Mouse (Mus musculus) heart, embryonic 12.5 days (tissue): ENCODE measurements around the gene Gm20388. TPM values are rescaled to one million over a fixed set of nuclear protein-coding genes. Genes with fewer than 3 reads are reported as not detected.

Experiments used
- ATAC-seq: fragments of 200-750 bp; cut with Nextera tagmentation; 2 replicates; pipeline ENCODE4 v1.8.0; 2017; ENCODE audit warnings: moderate TSS enrichment, moderate library complexity; ENCODE audit not compliant: insufficient number of reproducible peaks, low FRiP score
- H3K27ac ChIP-seq: fragments of 300-500 bp; sonication (generic); 2 replicates; pipeline ENCODE4 v1.5.1; 2016; ENCODE audit warnings: mild to moderate bottlenecking, moderate library complexity; ENCODE audit not compliant: poor library complexity, severe bottlenecking
- H3K27me3 ChIP-seq: fragments of 300-500 bp; sonication (generic); replicated peaks from 2 replicates; pipeline ENCODE4 v1.6.1; 2016; ENCODE audit warnings: mild to moderate bottlenecking, moderate library complexity
- H3K36me3 ChIP-seq: fragments of 300-500 bp; sonication (generic); 2 replicates; pipeline ENCODE4 v1.6.1; 2016; ENCODE audit warnings: mild to moderate bottlenecking, moderate library complexity
- H3K4me1 ChIP-seq: fragments of 300-500 bp; sonication (generic); replicated peaks from 2 replicates; pipeline ENCODE4 v1.6.1; 2016; ENCODE audit warnings: mild to moderate bottlenecking
- H3K4me2 ChIP-seq: fragments of 300-500 bp; sonication (generic); 2 replicates; pipeline ENCODE4 v1.6.1; 2016; ENCODE audit warnings: mild to moderate bottlenecking, moderate library complexity
- H3K4me3 ChIP-seq: fragments of 300-500 bp; sonication (generic); 2 replicates; pipeline ENCODE4 v1.5.1; 2016; ENCODE audit warnings: mild to moderate bottlenecking
- H3K9ac ChIP-seq: fragments of 300-500 bp; sonication (generic); 2 replicates; pipeline ENCODE4 v1.6.1; 2016; ENCODE audit warnings: mild to moderate bottlenecking, moderate library complexity
- H3K9me3 ChIP-seq: fragments of 300-500 bp; sonication (generic); replicated peaks from 2 replicates; pipeline ENCODE4 v1.6.1; 2016; ENCODE audit warnings: mild to moderate bottlenecking, moderate library complexity
- WGBS: fragments of 180-500 bp; shearing (Covaris S2); methylation state at CpG from one replicate; pipeline ENCODE4 v1.1.7; 2016; 5-methylcytosine and 5-hydroxymethylcytosine counted together
- polyA plus RNA-seq: library from polyadenylated mRNA; unstranded; fragments of >200 nt; fragmentation: Nextera tagmentation; extraction: Ambion mirVana; gene quantifications from 2 replicates; pipeline ENCODE4 v1.2.1, GENCODE M21; 2016

Gm20388 gene
- polyA plus RNA-seq, 1 experiment from 2014 or later: not detected

- Histone ChIP-seq H3K4me3 (no peak overlapping the region), H3K27me3 (no peaks in the 10 kb centered on the region), H3K9me3 (no peaks in the 10 kb centered on the region), H3K9ac (no peak overlapping the region), H3K4me2 (no peak overlapping the region), H3K27ac (no peak overlapping the region), H3K4me1 (peaks cover 7% of the 10 kb centered on the region), H3K36me3 (no peaks in the 10 kb centered on the region)
- ATAC-seq: no peak
- WGBS: 37% methylated on average over 4 of the region's 4 CpGs
These were observed 1322.6 kb downstream of the Gm20388 start for GRCm38 (mm10) chr8:121233196-121233595.

- Histone ChIP-seq H3K27me3 (no peaks in the 10 kb centered on the region), H3K4me2 (no peak overlapping the region), H3K27ac (no peak overlapping the region), H3K4me1 (peaks cover 11% of the 10 kb centered on the region), H3K9me3 (no peaks in the 10 kb centered on the region), H3K36me3 (no peaks in the 10 kb centered on the region), H3K9ac (no peak overlapping the region), H3K4me3 (no peak overlapping the region)
- ATAC-seq: no peak
- 74% methylated on average over 7 of the region's 7 CpGs for WGBS
These were observed 1324.3 kb downstream of the Gm20388 start for GRCm38 (mm10) chr8:121234915-121235314.

GRCm38 (mm10) chr8:121239640-121240039 is 1329.0 kb downstream of the Gm20388 start:
- Histone ChIP-seq H3K4me1 (peaks cover 39% of the 10 kb centered on the region), H3K27ac (0 out of 2 replicates have a peak overlapping the region, but pooled peaks have one; percentile 1), H3K4me2 (no peak overlapping the region), H3K27me3 (no peaks in the 10 kb centered on the region), H3K36me3 (no peaks in the 10 kb centered on the region), H3K9ac (no peak overlapping the region), H3K4me3 (no peak overlapping the region), H3K9me3 (no peaks in the 10 kb centered on the region)
- ATAC-seq: no peak
- WGBS: 80% methylated on average over 6 of the region's 6 CpGs

- Histone ChIP-seq H3K27me3 (no peaks in the 10 kb centered on the region), H3K9me3 (no peaks in the 10 kb centered on the region), H3K27ac (peak overlapping the region; percentile 41; the same call in 1 of the 2 replicates), H3K4me1 (peaks cover 39% of the 10 kb centered on the region), H3K4me2 (peak overlapping the region; percentile 50), H3K4me3 (no peak overlapping the region), H3K9ac (peak overlapping the region; percentile 6; the same call in 1 of the 2 replicates), H3K36me3 (no peaks in the 10 kb centered on the region)
- peak; percentile 76 for ATAC-seq
- 10% methylated on average over 14 of the region's 14 CpGs for WGBS
These were observed 1331.3 kb downstream of the Gm20388 start for GRCm38 (mm10) chr8:121241761-121242552.

GRCm38 (mm10) chr8:121242671-121243070 is 1332.0 kb downstream of the Gm20388 start:
- no peak for ATAC-seq
- Histone ChIP-seq H3K4me2 (no peak overlapping the region), H3K27me3 (no peaks in the 10 kb centered on the region; the same call in 1 of the 2 replicates), H3K4me1 (peaks cover 39% of the 10 kb centered on the region), H3K9me3 (no peaks in the 10 kb centered on the region), H3K4me3 (no peak overlapping the region), H3K9ac (no peak overlapping the region), H3K36me3 (no peaks in the 10 kb centered on the region), H3K27ac (no peak overlapping the region)
- 36% methylated on average over 13 of the region's 13 CpGs for WGBS

- Histone ChIP-seq H3K4me3 (no peak overlapping the region), H3K36me3 (no peaks in the 10 kb centered on the region), H3K4me2 (no peak overlapping the region), H3K27me3 (peaks cover 25% of the 10 kb centered on the region), H3K9ac (no peak overlapping the region), H3K4me1 (peaks cover 18% of the 10 kb centered on the region), H3K27ac (no peak overlapping the region), H3K9me3 (no peaks in the 10 kb centered on the region)
- peak; percentile 63; the same call in 1 of the 2 replicates for ATAC-seq
- 55% methylated on average over 7 of the region's 7 CpGs for WGBS
These were observed 1338.2 kb downstream of the Gm20388 start for GRCm38 (mm10) chr8:121248823-121249222.

- peaks cover 18% of the 10 kb centered on the region for H3K4me1 ChIP-seq
These were observed 1338.8 kb downstream of the Gm20388 start for GRCm38 (mm10) chr8:121249433-121249832.

GRCm38 (mm10) chr8:121251089-121251488 is 1340.4 kb downstream of the Gm20388 start:
- no peaks in the 10 kb centered on the region for H3K9me3 ChIP-seq
- no peaks in the 10 kb centered on the region for H3K36me3 ChIP-seq
- no peak for ATAC-seq
- no peak overlapping the region for H3K9ac ChIP-seq
- H3K4me1 ChIP-seq: peaks cover 26% of the 10 kb centered on the region
- H3K27ac ChIP-seq: no peak overlapping the region
- 0 out of 2 replicates have a peak overlapping the region, but pooled peaks have one; percentile 3 for H3K4me2 ChIP-seq
- 29% methylated on average over 11 of the region's 11 CpGs for WGBS
- no peak overlapping the region for H3K4me3 ChIP-seq
- peaks cover 43% of the 10 kb centered on the region for H3K27me3 ChIP-seq

More at GRCm38 (mm10) chr8:121249433-121249832, 1338.8 kb downstream of the Gm20388 start:
- 88% methylated on average over 1 of the region's 1 CpGs for WGBS
- Histone ChIP-seq H3K4me3 (no peak overlapping the region), H3K9ac (no peak overlapping the region), H3K36me3 (no peaks in the 10 kb centered on the region), H3K4me2 (no peak overlapping the region), H3K27ac (no peak overlapping the region), H3K9me3 (no peaks in the 10 kb centered on the region), H3K27me3 (peaks cover 31% of the 10 kb centered on the region)
- ATAC-seq: no peak

- peaks cover 57% of the 10 kb centered on the region for H3K27me3 ChIP-seq
These were observed 1345.2 kb downstream of the Gm20388 start for GRCm38 (mm10) chr8:121255727-121256265.

GRCm38 (mm10) chr8:121258126-121258792 is 1347.6 kb downstream of the Gm20388 start:
- Histone ChIP-seq H3K27ac (no peak overlapping the region), H3K4me2 (peak overlapping the region; percentile 29)

More at GRCm38 (mm10) chr8:121255727-121256265, 1345.2 kb downstream of the Gm20388 start:
- 20% methylated on average over 14 of the region's 14 CpGs for WGBS
- Histone ChIP-seq H3K4me3 (no peak overlapping the region), H3K4me1 (peaks cover 40% of the 10 kb centered on the region), H3K36me3 (no peaks in the 10 kb centered on the region), H3K4me2 (no peak overlapping the region), H3K27ac (no peak overlapping the region), H3K9ac (no peak overlapping the region; the same call in 1 of the 2 replicates), H3K9me3 (no peaks in the 10 kb centered on the region)
- no peak for ATAC-seq

More at GRCm38 (mm10) chr8:121258126-121258792, 1347.6 kb downstream of the Gm20388 start:
- H3K36me3 ChIP-seq: no peaks in the 10 kb centered on the region
- no peak overlapping the region for H3K9ac ChIP-seq
- ATAC-seq: no peak; the same call in 1 of the 2 replicates
- peaks cover 46% of the 10 kb centered on the region for H3K4me1 ChIP-seq
- 11% methylated on average over 21 of the region's 21 CpGs for WGBS
- H3K27me3 ChIP-seq: peaks cover 36% of the 10 kb centered on the region
- H3K4me3 ChIP-seq: no peak overlapping the region
- no peaks in the 10 kb centered on the region for H3K9me3 ChIP-seq
